Mouse (Mus musculus) liver, adult 10 weeks (tissue): Measurements from ENCODE around the gene Oxld1. TPM values are rescaled to one million over a fixed set of nuclear protein-coding genes. Genes with fewer than 3 reads are reported as not detected.

ENCODE experiments used
- polyA plus RNA-seq: library from polyadenylated mRNA; stranded (reverse); fragments of 350-450 nt; fragmentation: Illumina TruSeq; extraction: RNeasy Lipid Tissue Mini Kit (QIAGEN cat#74804); gene quantifications from one replicate; pipeline ENCODE4 v1.2.3, GENCODE M21; 2014; ENCODE audit warnings: low read depth, low replicate concordance

Oxld1 gene
- polyA plus RNA-seq = 0.56 TPM

DNA sequence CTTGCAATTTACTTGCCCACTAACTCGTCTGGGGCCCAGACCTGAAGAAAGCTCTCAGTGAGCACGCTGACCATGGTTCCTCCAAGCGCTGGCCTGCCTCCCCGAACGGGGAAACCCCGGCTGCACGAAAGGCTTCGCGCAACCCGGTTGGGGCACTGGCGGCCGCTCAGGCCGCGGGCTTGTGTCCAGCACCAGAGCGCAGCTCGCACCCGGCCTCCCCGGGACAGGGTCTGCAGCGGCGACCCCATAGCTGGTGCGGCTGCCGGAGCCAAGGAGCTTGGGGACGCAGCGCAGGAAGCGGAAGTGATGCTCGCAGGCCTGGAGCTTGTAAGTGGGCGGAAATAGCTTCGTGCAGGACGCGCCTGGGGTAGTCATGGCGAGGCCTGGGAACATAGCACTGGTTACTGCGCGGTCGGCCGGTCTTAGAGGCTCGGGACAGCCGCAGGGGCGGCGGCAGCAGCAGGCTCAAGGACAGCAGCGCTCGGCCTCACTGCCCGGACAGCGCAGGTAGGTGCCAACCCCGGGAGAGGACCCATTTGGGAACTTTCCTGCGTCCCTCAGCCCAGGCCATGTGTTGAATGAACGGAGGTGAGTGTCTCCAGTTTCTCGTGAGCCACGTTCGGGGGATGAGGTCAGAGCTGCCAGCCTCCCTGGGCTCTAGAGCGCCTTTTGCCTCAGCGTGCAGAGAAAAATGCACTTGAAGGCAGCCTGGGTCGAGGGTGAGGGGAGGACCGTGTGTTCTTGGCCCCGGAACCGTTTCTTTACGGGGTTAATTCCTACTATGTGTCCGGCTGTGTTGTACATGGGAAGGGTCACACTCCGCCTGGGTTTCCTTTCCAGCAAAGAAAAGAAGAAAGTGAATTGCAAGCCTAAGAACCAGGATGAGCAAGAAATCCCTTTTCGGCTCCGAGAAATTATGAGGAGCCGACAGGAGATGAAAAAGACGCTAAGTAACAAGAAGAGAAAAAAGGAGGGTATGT is at the start of gene Oxld1, which contains the start of gene Ccdc137:
Oxld1 (minus strand) TSS at position 297 of the 980 bp plus-strand sequence.
Ccdc137 (plus strand) TSS at position 344 of the 980 bp plus-strand sequence.

GRCm38 (mm10) chr11:120491317-120492023 is 33.6 kb upstream of the Oxld1 start, which contains the start of gene Slc25a10:
TSS of gene Slc25a10 (plus strand) at chr11:120491840.

DNA sequence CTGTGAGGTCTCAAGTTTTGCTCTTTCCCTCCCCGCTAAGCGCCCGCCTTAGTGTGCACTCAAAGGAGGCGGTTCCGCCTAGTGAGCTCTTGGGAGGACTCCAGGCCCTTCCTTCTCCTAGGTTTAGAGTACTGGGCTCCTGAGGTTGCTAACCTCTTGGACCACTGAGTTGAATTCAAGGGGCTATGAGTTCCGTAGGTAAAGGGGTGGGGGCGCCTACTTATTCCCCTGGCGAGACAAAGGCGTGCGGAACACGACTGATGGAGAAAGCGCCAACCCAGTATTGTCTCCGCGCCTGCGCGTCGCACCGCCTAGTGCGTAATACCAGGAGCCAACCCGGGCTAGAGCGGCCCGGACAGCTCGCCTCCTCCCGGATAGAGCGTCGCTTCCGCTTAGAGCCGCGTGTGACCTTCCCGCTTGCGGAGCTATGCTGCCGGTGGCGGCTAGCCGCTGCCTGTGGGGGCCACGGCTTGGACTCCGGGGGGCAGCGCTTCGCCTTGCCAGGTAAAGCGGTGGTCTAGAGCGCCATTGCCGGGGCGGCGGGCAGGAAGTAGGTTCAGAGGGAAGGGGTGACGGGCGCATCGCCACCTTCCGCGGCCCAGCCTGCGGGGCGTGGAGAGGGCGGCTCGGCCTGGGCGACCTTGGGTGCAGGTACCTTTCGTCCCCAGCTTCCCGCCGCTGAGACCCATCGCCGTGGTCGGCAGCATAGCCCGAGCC is 26.6 kb upstream of the Oxld1 start, which contains the start of gene Mrpl12:
Mrpl12 (plus strand) TSS at position 349 of the 717 bp plus-strand sequence.

DNA sequence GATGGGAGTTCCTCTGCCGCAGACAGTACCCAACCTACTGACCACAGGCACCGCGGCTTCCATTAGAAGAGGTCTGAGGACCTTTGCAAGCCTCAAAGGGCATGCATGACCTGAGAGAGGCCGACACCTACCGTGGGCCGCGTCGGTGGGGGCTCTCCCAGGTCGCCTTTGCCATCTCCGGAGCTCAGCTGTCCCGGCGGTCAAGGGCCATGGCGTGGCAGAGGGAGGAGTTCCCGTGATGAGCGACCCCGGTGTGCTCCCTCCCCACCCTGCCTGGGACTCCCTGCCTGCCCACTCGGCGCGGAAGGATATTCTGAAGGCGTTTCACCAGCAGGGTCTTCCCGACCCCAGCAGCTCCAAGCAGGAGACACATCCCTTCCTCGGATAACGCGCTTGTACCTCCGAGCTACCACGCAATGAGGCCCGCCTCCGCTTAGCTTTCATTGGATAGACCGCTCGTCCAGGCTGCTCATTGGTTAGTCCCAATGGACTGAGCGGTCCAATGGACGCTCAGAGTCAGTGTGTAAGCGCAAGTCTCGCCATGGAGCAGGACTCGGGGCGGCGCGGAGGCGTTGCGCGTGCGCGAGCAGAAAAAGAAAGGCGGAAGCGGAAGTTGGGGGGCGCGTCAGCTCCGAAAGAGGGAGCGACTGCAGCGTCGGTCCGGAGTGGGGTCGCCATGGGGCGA is 9.3 kb upstream of the Oxld1 start, which contains the start of gene Arl16:
Arl16 (minus strand) TSS at position 557 of the 685 bp plus-strand sequence.

GRCm38 (mm10) chr11:120453306-120453705 is 4.6 kb downstream of the Oxld1 start, which contains the start of gene Pde6g:
TSS of gene Pde6g (minus strand) at chr11:120453500.

DNA sequence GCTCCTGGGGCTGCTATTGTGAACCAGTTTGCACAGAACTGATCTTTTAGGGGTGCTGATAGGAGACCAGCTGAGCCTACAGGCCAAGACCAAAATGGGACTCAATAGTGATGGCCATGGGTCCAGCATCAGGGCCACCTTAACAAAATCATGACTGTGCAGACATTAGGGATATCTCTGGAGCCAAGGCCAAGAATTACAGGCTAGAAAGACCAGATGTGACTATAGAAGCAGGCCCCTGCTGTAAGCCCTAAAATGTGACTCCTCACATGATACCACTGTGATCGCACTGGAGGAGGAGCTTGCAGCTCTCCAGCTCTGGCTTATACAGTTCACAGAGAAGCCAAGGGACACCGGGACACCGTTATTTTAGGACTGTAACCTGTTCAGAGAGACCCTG is 15.5 kb downstream of the Oxld1 start, which contains the start of gene Tspan10:
Tspan10 (plus strand) TSS at position 301 of the 400 bp plus-strand sequence.

GRCm38 (mm10) chr11:120437152-120437856 is 20.6 kb downstream of the Oxld1 start, which contains the start of gene Nploc4:
TSS of gene Nploc4 (minus strand) at chr11:120437708.

Other genes starting within 250 kb of the Oxld1 start
- 0.66 TPM for gene Bahcc1, start 225.1 kb downstream of the Oxld1 start, polyA plus RNA-seq
- gene Actg1, start 109.5 kb downstream of the Oxld1 start, polyA plus RNA-seq = 121 TPM
- not detected for gene Fscn2, start 96.5 kb downstream of the Oxld1 start, polyA plus RNA-seq
- gene Faap100, start 79.3 kb downstream of the Oxld1 start, polyA plus RNA-seq = not detected
- gene Nploc4, start 20.4 kb downstream of the Oxld1 start, polyA plus RNA-seq = 20.5 TPM
- gene Tspan10, start 15.4 kb downstream of the Oxld1 start, polyA plus RNA-seq = not detected
- gene Pde6g, start 4.6 kb downstream of the Oxld1 start, polyA plus RNA-seq = not detected
- gene Ccdc137, start within 50 bp of the Oxld1 start, polyA plus RNA-seq = 5.4 TPM
- gene Arl16, start 9.5 kb upstream of the Oxld1 start, polyA plus RNA-seq = 6.2 TPM
- 8.1 TPM for gene Mrpl12, start 26.5 kb upstream of the Oxld1 start, polyA plus RNA-seq
- 5.5 TPM for gene Slc25a10, start 33.8 kb upstream of the Oxld1 start, polyA plus RNA-seq
- gene Gcgr, start 72.6 kb upstream of the Oxld1 start, polyA plus RNA-seq = 16.2 TPM
- gene Mcrip1, start 91.7 kb upstream of the Oxld1 start, polyA plus RNA-seq = 1.0 TPM
- not detected for gene Ppp1r27, start 93.1 kb upstream of the Oxld1 start, polyA plus RNA-seq
- 507 TPM for gene P4hb, start 115.2 kb upstream of the Oxld1 start, polyA plus RNA-seq
- 9.6 TPM for gene Arhgdia, start 123.6 kb upstream of the Oxld1 start, polyA plus RNA-seq
- gene Alyref, start 140.3 kb upstream of the Oxld1 start, polyA plus RNA-seq = 8.3 TPM
- gene Anapc11, start 140.4 kb upstream of the Oxld1 start, polyA plus RNA-seq = 5.2 TPM
- not detected for gene Npb, start 150.4 kb upstream of the Oxld1 start, polyA plus RNA-seq
- 110 TPM for gene Pcyt2, start 159.9 kb upstream of the Oxld1 start, polyA plus RNA-seq
- 8.9 TPM for gene Sirt7, start 167.2 kb upstream of the Oxld1 start, polyA plus RNA-seq
- gene Mafg, start 175.5 kb upstream of the Oxld1 start, polyA plus RNA-seq = 13.1 TPM
- not detected for gene Pycr1, start 185.7 kb upstream of the Oxld1 start, polyA plus RNA-seq
- not detected for gene Myadml2, start 190.1 kb upstream of the Oxld1 start, polyA plus RNA-seq
- gene Notum, start 203.1 kb upstream of the Oxld1 start, polyA plus RNA-seq = 1.4 TPM
- gene Aspscr1, start 214.9 kb upstream of the Oxld1 start, polyA plus RNA-seq = 5.6 TPM